Mouse (Mus musculus) limb, embryonic 13.5 days (tissue): ENCODE measurements around the gene Tff2. TPM values are rescaled to one million over a fixed set of nuclear protein-coding genes. Genes with fewer than 3 reads are reported as not detected.

Experiments
- ATAC-seq: fragments of 200-750 bp; cut with Nextera tagmentation; 2 replicates; pipeline ENCODE4 v1.8.0; 2017; ENCODE audit warnings: low read depth, moderate number of reproducible peaks, moderate TSS enrichment; ENCODE audit not compliant: low FRiP score
- H3K27ac ChIP-seq: fragments of 300-500 bp; sonication (generic); 2 replicates; pipeline ENCODE4 v1.5.1; 2015; ENCODE audit warnings: inconsistent platforms, mild to moderate bottlenecking, moderate library complexity
- H3K27me3 ChIP-seq: fragments of 300-500 bp; sonication (generic); 2 replicates; pipeline ENCODE4 v1.6.1; 2015; ENCODE audit warnings: mild to moderate bottlenecking, inconsistent platforms
- H3K36me3 ChIP-seq: fragments of 300-500 bp; sonication (generic); 2 replicates; pipeline ENCODE4 v1.6.1; 2015; ENCODE audit warnings: inconsistent platforms, mild to moderate bottlenecking, moderate library complexity
- H3K4me1 ChIP-seq: fragments of 300-500 bp; sonication (generic); 2 replicates; pipeline ENCODE4 v1.6.1; 2015; ENCODE audit warnings: inconsistent platforms
- H3K4me2 ChIP-seq: fragments of 300-500 bp; sonication (generic); replicated peaks from 2 replicates; pipeline ENCODE4 v1.6.1; 2015; ENCODE audit warnings: inconsistent platforms, mild to moderate bottlenecking, moderate library complexity
- H3K4me3 ChIP-seq: fragments of 300-500 bp; sonication (generic); 2 replicates; pipeline ENCODE4 v1.5.1; 2015; ENCODE audit warnings: moderate library complexity, mild to moderate bottlenecking, inconsistent platforms
- H3K9ac ChIP-seq: fragments of 300-500 bp; sonication (generic); 2 replicates; pipeline ENCODE4 v1.6.1; 2015; ENCODE audit warnings: mild to moderate bottlenecking, inconsistent platforms
- H3K9me3 ChIP-seq: fragments of 300-500 bp; sonication (generic); 2 replicates; pipeline ENCODE4 v1.6.1; 2016; ENCODE audit warnings: inconsistent platforms
- WGBS: fragments of 180-500 bp; shearing (Covaris S2); methylation state at CpG from one replicate; pipeline ENCODE4 v1.1.7; 2015; 5-methylcytosine and 5-hydroxymethylcytosine counted together
- polyA plus RNA-seq: library from polyadenylated mRNA; unstranded; fragments of >200 nt; fragmentation: Nextera tagmentation; extraction: Ambion mirVana; gene quantifications from 2 replicates; pipeline ENCODE4 v1.2.1, GENCODE M21; 2015

Tff2 gene
- polyA plus RNA-seq, 1 experiment from 2014 or later, result not detected

- Histone ChIP-seq H3K4me1 (no peaks in the 10 kb centered on the region), H3K9me3 (no peaks in the 10 kb centered on the region), H3K36me3 (no peaks in the 10 kb centered on the region), H3K4me3 (no peak overlapping the region), H3K4me2 (no peak overlapping the region), H3K27me3 (no peaks in the 10 kb centered on the region), H3K9ac (no peak overlapping the region), H3K27ac (no peak overlapping the region)
- ATAC-seq, result no peak
- WGBS, result 69% methylated on average over 15 of the region's 15 CpGs
Measured at GRCm38 (mm10) chr17:31133776-31134175, 10.3 kb downstream of the Tff2 start.

GRCm38 (mm10) chr17:31131269-31131821 lies 12.7 kb downstream of the Tff2 start:
- no peaks in the 10 kb centered on the region for H3K4me1 ChIP-seq
- 85% methylated on average over 10 of the region's 10 CpGs for WGBS
- no peaks in the 10 kb centered on the region for H3K9me3 ChIP-seq
- no peak overlapping the region for H3K4me3 ChIP-seq
- no peaks in the 10 kb centered on the region for H3K36me3 ChIP-seq
- H3K27me3 ChIP-seq, result no peaks in the 10 kb centered on the region
- H3K27ac ChIP-seq, result no peak overlapping the region
- H3K4me2 ChIP-seq, result no peak overlapping the region
- ATAC-seq, result no peak
- H3K9ac ChIP-seq, result no peak overlapping the region

- Histone ChIP-seq H3K27me3 (no peaks in the 10 kb centered on the region), H3K27ac (no peak within 1 kb of the TSS), H3K4me1 (peaks cover 5% of the 10 kb centered on the region; the same call in 1 of the 2 replicates), H3K9me3 (no peaks in the 10 kb centered on the region), H3K9ac (no peak within 1 kb of the TSS), H3K36me3 (no peaks in the 10 kb centered on the region), H3K4me3 (no peak within 1 kb of the TSS), H3K4me2 (no peak within 1 kb of the TSS)
- no peak for ATAC-seq
- WGBS, result 6% methylated on average over 2 of the region's 2 CpGs
Measured at GRCm38 (mm10) chr17:31129452-31129851, 14.6 kb downstream of the Tff2 start, which contains the start of gene Tff3. Gene Tff3, minus strand, starts transcription at chr17:31129646.

DNA sequence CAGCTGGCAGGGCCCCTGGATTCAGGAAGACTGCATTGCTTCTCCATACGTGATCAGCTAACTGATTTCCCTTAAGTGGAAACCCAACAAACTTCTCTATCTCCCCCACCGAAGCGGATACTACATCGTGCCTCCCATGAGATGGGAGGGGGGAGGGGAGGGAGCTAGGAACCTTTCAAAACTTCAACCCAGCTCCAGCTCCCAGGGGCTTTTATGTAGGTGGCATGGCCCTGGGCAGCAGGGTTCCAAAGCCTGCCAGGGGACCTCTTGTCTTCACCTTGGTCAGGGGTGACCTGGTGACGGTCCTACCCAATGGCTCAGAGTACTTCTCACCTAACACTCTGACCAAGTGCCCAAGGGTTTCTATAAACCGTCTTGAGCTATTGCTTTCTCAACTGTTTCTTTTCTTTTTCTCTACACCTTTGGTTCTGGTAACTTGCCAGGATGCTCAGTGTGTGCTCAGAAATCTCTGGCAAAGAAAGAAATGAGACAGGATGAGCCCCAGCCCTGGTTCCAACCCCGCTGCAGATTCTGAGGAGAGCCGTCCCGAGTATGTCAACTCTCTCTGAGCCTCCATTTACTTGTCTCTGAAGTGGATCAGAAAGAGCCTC lies 15.3 kb downstream of the Tff2 start:
- ATAC-seq, result no peak
- Histone ChIP-seq H3K4me1 (peaks cover 5% of the 10 kb centered on the region; the same call in 1 of the 2 replicates), H3K9me3 (no peaks in the 10 kb centered on the region), H3K27me3 (no peaks in the 10 kb centered on the region), H3K27ac (no peak overlapping the region), H3K36me3 (no peaks in the 10 kb centered on the region), H3K9ac (no peak overlapping the region), H3K4me3 (no peak overlapping the region), H3K4me2 (no peak overlapping the region)
- WGBS, result 80% methylated on average over 9 of the region's 9 CpGs

GRCm38 (mm10) chr17:31125548-31126266 lies 18.4 kb downstream of the Tff2 start:
- H3K4me2 ChIP-seq, result no peak overlapping the region
- H3K9ac ChIP-seq, result no peak overlapping the region
- WGBS, result 34% methylated on average over 9 of the region's 9 CpGs
- peaks cover 5% of the 10 kb centered on the region; the same call in 1 of the 2 replicates for H3K4me1 ChIP-seq
- H3K27ac ChIP-seq, result no peak overlapping the region
- H3K4me3 ChIP-seq, result no peak overlapping the region
- ATAC-seq, result no peak
- peaks cover 5% of the 10 kb centered on the region; the same call in 1 of the 2 replicates for H3K9me3 ChIP-seq
- H3K27me3 ChIP-seq, result no peaks in the 10 kb centered on the region
- H3K36me3 ChIP-seq, result no peaks in the 10 kb centered on the region

DNA sequence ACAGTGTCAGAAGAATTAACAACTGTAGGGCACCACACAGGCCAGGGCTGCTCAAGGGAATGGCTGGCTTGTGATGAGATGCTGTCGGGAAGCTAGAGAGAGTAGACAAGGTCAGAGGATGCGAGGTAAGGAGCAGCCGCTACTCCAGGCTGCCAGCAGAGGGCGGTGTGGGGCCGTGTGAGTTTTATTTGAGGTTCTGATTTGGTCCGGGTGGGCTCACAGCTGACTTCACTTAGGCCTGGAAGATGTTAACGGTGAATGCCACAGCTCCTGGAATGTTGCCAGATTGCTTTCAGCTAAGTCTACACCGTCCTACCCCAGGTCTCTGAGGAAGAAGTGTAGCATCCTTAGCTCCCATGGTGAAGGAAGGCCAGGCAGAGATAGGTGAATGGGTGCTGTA lies 22.1 kb downstream of the Tff2 start:
- peak; percentile 68; the same call in 1 of the 2 replicates for ATAC-seq
- Histone ChIP-seq H3K27me3 (no peaks in the 10 kb centered on the region), H3K4me1 (peaks cover 5% of the 10 kb centered on the region; the same call in 1 of the 2 replicates), H3K9me3 (peaks cover 5% of the 10 kb centered on the region; the same call in 1 of the 2 replicates), H3K4me2 (no peak overlapping the region), H3K4me3 (no peak overlapping the region), H3K27ac (no peak overlapping the region), H3K9ac (no peak overlapping the region), H3K36me3 (no peaks in the 10 kb centered on the region)
- 8% methylated on average over 8 of the region's 8 CpGs for WGBS

GRCm38 (mm10) chr17:31119429-31119828 lies 24.7 kb downstream of the Tff2 start:
- no peaks in the 10 kb centered on the region for H3K36me3 ChIP-seq
- H3K4me1 ChIP-seq, result no peaks in the 10 kb centered on the region
- no peak overlapping the region for H3K9ac ChIP-seq
- H3K9me3 ChIP-seq, result peaks cover 5% of the 10 kb centered on the region; the same call in 1 of the 2 replicates
- H3K27ac ChIP-seq, result no peak overlapping the region
- WGBS, result 10% methylated on average over 7 of the region's 7 CpGs
- no peak overlapping the region for H3K4me2 ChIP-seq
- no peaks in the 10 kb centered on the region for H3K27me3 ChIP-seq
- no peak overlapping the region for H3K4me3 ChIP-seq
- 0 out of 2 replicates have a peak, but pooled peaks have one; percentile 32 for ATAC-seq

DNA sequence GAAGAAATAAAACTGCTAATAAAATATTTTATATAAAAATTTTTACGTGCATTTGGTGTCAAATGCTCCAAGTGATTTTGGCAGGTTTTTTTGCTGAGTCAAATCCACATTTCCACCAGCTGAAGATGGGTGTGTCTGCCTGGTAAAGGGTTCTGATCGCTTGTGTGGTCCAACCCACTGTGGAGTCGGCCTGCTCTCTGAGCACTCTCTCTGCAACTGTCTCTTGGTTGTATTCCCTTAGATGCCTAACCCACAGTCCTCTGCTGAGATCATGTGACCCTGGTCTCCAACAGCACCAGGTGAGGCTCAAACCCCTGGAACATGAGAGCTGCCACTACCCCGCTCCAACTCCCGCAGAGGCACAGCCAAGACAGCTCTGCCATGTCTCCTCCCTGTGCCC lies 26.1 kb downstream of the Tff2 start:
- no peak overlapping the region for H3K9ac ChIP-seq
- no peaks in the 10 kb centered on the region for H3K36me3 ChIP-seq
- peaks cover 7% of the 10 kb centered on the region; the same call in 1 of the 2 replicates for H3K4me1 ChIP-seq
- no peaks in the 10 kb centered on the region for H3K9me3 ChIP-seq
- no peak overlapping the region for H3K4me3 ChIP-seq
- H3K4me2 ChIP-seq, result no peak overlapping the region
- 79% methylated on average over 5 of the region's 5 CpGs for WGBS
- H3K27me3 ChIP-seq, result no peaks in the 10 kb centered on the region
- no peak for ATAC-seq
- H3K27ac ChIP-seq, result no peak overlapping the region

GRCm38 (mm10) chr17:31116063-31116462 lies 28.0 kb downstream of the Tff2 start:
- H3K27ac ChIP-seq, result no peak overlapping the region
- no peaks in the 10 kb centered on the region for H3K9me3 ChIP-seq
- WGBS, result 60% methylated on average over 6 of the region's 6 CpGs
- no peak overlapping the region for H3K4me2 ChIP-seq
- H3K36me3 ChIP-seq, result no peaks in the 10 kb centered on the region; the same call in 1 of the 2 replicates
- ATAC-seq, result no peak
- H3K27me3 ChIP-seq, result no peaks in the 10 kb centered on the region
- H3K9ac ChIP-seq, result no peak overlapping the region
- peaks cover 9% of the 10 kb centered on the region; the same call in 1 of the 2 replicates for H3K4me1 ChIP-seq
- no peak overlapping the region for H3K4me3 ChIP-seq

- Histone ChIP-seq H3K9me3 (no peaks in the 10 kb centered on the region), H3K9ac (no peak overlapping the region), H3K4me1 (peaks cover 9% of the 10 kb centered on the region; the same call in 1 of the 2 replicates), H3K27ac (no peak overlapping the region), H3K4me3 (no peak overlapping the region), H3K27me3 (no peaks in the 10 kb centered on the region), H3K4me2 (no peak overlapping the region), H3K36me3 (no peaks in the 10 kb centered on the region; the same call in 1 of the 2 replicates)
- ATAC-seq, result no peak
- WGBS, result 54% methylated on average over 9 of the region's 9 CpGs
Measured at GRCm38 (mm10) chr17:31113191-31113856, 30.8 kb downstream of the Tff2 start.

DNA sequence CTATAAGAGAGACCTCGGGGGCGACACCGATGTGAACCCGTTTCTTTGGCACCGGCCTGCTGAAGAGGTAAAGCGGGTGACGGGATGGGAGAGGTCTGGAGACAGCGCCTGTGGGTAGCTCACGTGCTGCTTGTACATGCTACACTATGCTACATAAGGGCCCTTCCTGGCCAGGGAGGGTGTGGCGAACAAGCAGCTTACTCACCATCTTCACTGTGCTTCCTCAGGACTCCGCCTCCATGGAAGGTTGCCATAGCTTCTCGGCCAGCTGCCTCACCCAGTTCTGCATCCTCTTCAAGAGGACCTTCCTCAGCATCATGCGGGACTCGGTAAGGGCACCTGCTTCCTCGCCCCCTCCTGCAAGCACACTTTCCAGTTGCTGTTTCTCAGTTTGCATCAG lies 35.7 kb downstream of the Tff2 start:
- H3K4me2 ChIP-seq, result no peak overlapping the region
- H3K27me3 ChIP-seq, result no peaks in the 10 kb centered on the region
- no peaks in the 10 kb centered on the region; the same call in 1 of the 2 replicates for H3K36me3 ChIP-seq
- H3K27ac ChIP-seq, result no peak overlapping the region
- no peaks in the 10 kb centered on the region for H3K9me3 ChIP-seq
- H3K4me3 ChIP-seq, result no peak overlapping the region
- WGBS, result 91% methylated on average over 15 of the region's 15 CpGs
- H3K4me1 ChIP-seq, result peaks cover 6% of the 10 kb centered on the region; the same call in 1 of the 2 replicates
- no peak overlapping the region for H3K9ac ChIP-seq
- no peak for ATAC-seq

DNA sequence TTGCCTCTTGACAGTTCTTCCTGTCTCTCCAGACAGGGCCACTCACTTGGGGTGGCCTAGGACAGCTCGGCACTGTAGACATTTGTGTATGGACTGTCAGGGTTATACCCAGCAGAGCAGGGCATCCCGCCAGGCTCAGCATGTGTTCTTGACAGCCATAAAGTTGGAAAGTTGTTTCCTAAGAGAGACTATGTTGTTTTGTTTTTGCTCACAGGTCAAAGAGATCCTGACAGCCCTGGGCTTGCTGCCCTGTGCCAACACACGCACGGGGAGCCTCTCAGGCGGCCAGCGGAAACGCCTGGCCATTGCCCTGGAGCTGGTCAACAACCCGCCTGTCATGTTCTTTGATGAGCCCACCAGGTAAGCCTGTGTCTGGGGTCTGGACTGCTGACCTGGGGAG lies 40.3 kb downstream of the Tff2 start:
- Histone ChIP-seq H3K9me3 (no peaks in the 10 kb centered on the region), H3K27me3 (no peaks in the 10 kb centered on the region), H3K4me2 (no peak overlapping the region), H3K36me3 (no peaks in the 10 kb centered on the region), H3K4me3 (no peak overlapping the region), H3K27ac (no peak overlapping the region), H3K4me1 (no peaks in the 10 kb centered on the region), H3K9ac (no peak overlapping the region)
- WGBS, result 82% methylated on average over 8 of the region's 8 CpGs
- ATAC-seq, result no peak
